Mouse (Mus musculus) hindbrain, embryonic 11.5 days (tissue): ENCODE results near the gene Aff3. TPM values are rescaled to one million over a fixed set of nuclear protein-coding genes. Genes with fewer than 3 reads are reported as not detected.

Source experiments
- ATAC-seq: fragments of 200-750 bp; cut with Nextera tagmentation; 2 replicates; pipeline ENCODE4 v1.8.0; 2017; ENCODE audit warnings: mild to moderate bottlenecking, moderate TSS enrichment, moderate library complexity; ENCODE audit not compliant: low FRiP score
- DNase-seq: peaks from one replicate; pipeline ENCODE4 v3.0.0-alpha.2; 2015; ENCODE audit warnings: low spot score
- H3K27ac ChIP-seq: fragments of 300-500 bp; sonication (generic); 2 replicates; pipeline ENCODE4 v1.5.1; 2014; ENCODE audit warnings: mild to moderate bottlenecking, low read depth, low read length
- H3K27me3 ChIP-seq: fragments of 300-500 bp; sonication (generic); 2 replicates; pipeline ENCODE4 v1.6.1; 2014; ENCODE audit warnings: mild to moderate bottlenecking, low read length, moderate library complexity, mixed read lengths; ENCODE audit not compliant: control insufficient read depth, insufficient read depth
- H3K36me3 ChIP-seq: fragments of 300-500 bp; sonication (generic); 2 replicates; pipeline ENCODE4 v1.6.1; 2014; ENCODE audit warnings: mild to moderate bottlenecking, low read length, moderate library complexity, mixed read lengths; ENCODE audit not compliant: control insufficient read depth, insufficient read depth
- H3K4me1 ChIP-seq: fragments of 300-500 bp; sonication (generic); replicated peaks from 2 replicates; pipeline ENCODE4 v1.6.1; 2014; ENCODE audit warnings: low read length, mixed read lengths; ENCODE audit not compliant: control insufficient read depth, insufficient read depth
- H3K4me2 ChIP-seq: fragments of 300-500 bp; sonication (generic); replicated peaks from 2 replicates; pipeline ENCODE4 v1.6.1; 2014; ENCODE audit warnings: mild to moderate bottlenecking, low read depth, low read length
- H3K4me3 ChIP-seq: fragments of 300-500 bp; sonication (generic); 2 replicates; pipeline ENCODE4 v1.5.1; 2014; ENCODE audit warnings: low read depth, low read length
- H3K9ac ChIP-seq: fragments of 300-500 bp; sonication (generic); 2 replicates; pipeline ENCODE4 v1.6.1; 2014; ENCODE audit warnings: low read depth, low read length
- H3K9me3 ChIP-seq: fragments of 300-500 bp; sonication (generic); 2 replicates; pipeline ENCODE4 v1.6.1; 2016; ENCODE audit warnings: low read length; ENCODE audit not compliant: control insufficient read depth
- WGBS: fragments of 180-500 bp; shearing (Covaris S2); extraction: QIAGEN DNeasy Blood & Tissue Kit; methylation state at CpG from one replicate; pipeline ENCODE4 v1.1.7; 2014; 5-methylcytosine and 5-hydroxymethylcytosine counted together
- polyA plus RNA-seq: library from polyadenylated mRNA; unstranded; fragments of >200 nt; fragmentation: Nextera tagmentation; extraction: Ambion mirVana; gene quantifications from 2 replicates; pipeline ENCODE4 v1.2.1, GENCODE M21; 2014

Aff3 gene
- polyA plus RNA-seq, 1 experiment from 2014 or later: 19.7 TPM

- DNase-seq: no peak
- ATAC-seq: no peak
- no peak overlapping the region for H3K4me3 ChIP-seq
- WGBS: 72% methylated on average over 5 of the region's 5 CpGs
- H3K27ac ChIP-seq: no peak overlapping the region
- H3K9ac ChIP-seq: no peak overlapping the region
- no peaks in the 10 kb centered on the region for H3K27me3 ChIP-seq
- H3K4me2 ChIP-seq: no peak overlapping the region
- no peaks in the 10 kb centered on the region for H3K9me3 ChIP-seq
- H3K36me3 ChIP-seq: no peaks in the 10 kb centered on the region
- H3K4me1 ChIP-seq: no peaks in the 10 kb centered on the region
These were observed 25.1 kb downstream of the Aff3 start for GRCm38 (mm10) chr1:38639669-38640068.

DNA sequence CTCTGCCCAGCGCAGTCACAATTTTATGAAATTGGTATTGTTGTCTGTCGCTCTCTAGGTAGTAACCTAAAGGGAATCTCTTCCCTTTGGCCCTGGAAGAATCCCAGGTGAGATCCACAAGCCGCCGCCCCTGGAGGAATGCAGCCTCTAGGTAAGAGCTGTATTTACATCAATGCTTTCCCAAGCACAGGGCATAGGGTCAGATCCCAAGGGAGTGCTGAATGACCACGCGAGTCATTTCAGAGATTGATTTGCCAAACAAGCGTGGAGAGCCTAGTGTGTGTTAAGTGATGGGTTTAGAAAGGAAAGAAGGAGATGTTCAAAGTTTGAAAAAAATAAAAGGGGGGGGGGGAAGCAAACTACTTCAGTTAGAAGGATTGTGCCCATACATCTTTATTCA, 29.2 kb downstream of the Aff3 start:
- H3K4me3 ChIP-seq: no peak overlapping the region
- H3K27me3 ChIP-seq: no peaks in the 10 kb centered on the region
- no peaks in the 10 kb centered on the region for H3K36me3 ChIP-seq
- no peak overlapping the region for H3K4me2 ChIP-seq
- H3K27ac ChIP-seq: no peak overlapping the region
- DNase-seq (peak; percentile 43), ATAC-seq (no peak)
- H3K9me3 ChIP-seq: no peaks in the 10 kb centered on the region
- 35% methylated on average over 7 of the region's 7 CpGs for WGBS
- peaks cover 6% of the 10 kb centered on the region for H3K4me1 ChIP-seq
- H3K9ac ChIP-seq: no peak overlapping the region

DNA sequence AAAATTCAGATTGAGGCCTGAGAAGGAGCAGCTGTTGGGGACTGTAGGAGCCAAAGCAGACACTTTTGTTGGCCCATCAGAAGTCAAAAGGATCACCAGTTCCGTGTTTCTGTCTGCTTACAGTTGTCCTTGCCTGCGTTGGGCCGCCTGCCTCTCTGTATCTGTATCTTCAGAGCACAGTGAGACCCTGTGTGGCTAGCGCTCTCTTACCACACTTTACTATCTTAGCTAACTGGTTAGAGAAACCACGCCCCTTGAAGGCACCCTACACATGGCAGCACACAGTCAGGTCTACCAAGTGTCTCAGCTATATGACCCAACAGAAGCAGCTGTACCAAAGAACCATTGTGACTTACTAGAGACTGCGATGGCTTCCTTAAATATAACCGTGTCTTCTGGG, 30.7 kb downstream of the Aff3 start:
- Histone ChIP-seq H3K9ac (no peak overlapping the region), H3K9me3 (no peaks in the 10 kb centered on the region), H3K4me2 (no peak overlapping the region), H3K27me3 (no peaks in the 10 kb centered on the region), H3K4me3 (no peak overlapping the region), H3K27ac (no peak overlapping the region), H3K4me1 (peaks cover 6% of the 10 kb centered on the region), H3K36me3 (no peaks in the 10 kb centered on the region)
- WGBS: 91% methylated on average over 7 of the region's 7 CpGs
- DNase-seq (no peak), ATAC-seq (no peak)

DNA sequence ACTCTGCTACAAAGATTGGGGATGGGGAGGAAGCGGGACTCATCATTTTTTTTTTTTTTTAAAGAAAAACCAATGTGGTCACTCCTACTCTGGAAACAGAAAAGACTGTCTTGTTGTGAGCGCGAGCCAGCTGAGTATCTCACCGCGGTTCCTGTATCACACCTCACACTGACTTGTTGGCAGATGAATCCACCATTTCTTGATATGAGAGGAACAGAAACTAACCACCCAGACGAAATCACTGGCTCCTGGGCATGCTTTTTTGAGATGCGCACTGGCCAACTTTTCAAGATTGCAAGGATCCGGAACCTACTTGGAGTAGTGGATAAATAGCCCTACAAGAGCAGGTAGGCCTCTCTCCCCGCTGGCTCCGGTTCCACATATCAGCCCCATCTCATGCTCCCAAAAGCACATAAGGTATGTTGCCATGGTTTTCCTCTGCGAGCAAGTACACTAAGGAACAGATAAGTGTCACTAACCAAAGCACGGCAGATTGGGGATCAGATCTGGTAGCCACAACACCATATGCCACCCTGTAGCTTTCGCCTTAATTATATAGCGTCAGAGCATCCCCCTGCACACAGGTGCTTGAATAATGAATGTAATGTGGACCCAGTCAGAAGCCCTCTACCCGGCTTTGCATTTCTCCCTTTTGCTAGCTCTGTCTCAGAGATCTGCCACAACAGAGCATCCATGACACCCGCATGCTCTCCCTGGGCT, 32.1 kb downstream of the Aff3 start:
- no peak overlapping the region for H3K4me3 ChIP-seq
- H3K27me3 ChIP-seq: no peaks in the 10 kb centered on the region
- no peak overlapping the region for H3K4me2 ChIP-seq
- H3K9ac ChIP-seq: no peak overlapping the region
- ATAC-seq: no peak
- DNase-seq: no peak
- H3K9me3 ChIP-seq: no peaks in the 10 kb centered on the region
- no peaks in the 10 kb centered on the region for H3K36me3 ChIP-seq
- H3K4me1 ChIP-seq: peaks cover 14% of the 10 kb centered on the region
- no peak overlapping the region for H3K27ac ChIP-seq
- WGBS: 71% methylated on average over 16 of the region's 16 CpGs

DNA sequence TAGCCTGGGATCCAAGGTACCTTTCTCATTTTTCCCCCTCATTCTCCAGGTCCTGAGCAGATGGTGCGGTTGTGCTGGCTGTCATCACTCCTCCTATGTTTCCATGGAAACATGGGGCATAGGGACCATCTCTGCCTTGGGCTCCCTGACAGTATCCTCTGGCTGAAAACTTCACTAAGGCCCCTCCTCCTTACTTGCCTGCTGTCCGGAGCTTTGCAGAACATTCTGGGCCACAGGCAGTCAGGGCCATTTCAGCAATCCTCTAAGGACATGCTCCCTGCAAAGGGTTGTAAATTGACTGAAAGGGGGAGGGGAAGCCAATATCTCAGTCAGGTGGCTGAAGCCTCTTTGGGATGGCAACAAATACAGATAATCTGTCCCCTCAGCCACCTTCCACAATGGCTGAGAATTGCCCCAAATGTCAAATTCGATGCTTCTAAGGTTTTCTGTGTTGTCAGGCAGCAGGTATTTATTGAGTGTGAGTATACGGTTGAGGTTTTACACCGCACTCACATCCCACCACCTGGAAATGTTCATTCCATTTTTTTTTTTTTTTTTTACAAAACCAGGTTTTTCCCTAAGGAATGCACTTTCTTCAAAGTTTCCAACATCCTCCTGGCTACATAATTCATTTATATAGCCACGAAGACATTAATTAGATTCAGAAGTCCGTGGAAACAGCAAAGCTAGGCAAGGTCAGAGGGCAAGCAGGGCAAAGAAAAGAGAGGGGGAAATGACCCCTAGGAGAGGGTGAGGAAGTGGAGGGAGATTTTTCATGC, 33.1 kb downstream of the Aff3 start:
- Histone ChIP-seq H3K27ac (0 out of 2 replicates have a peak overlapping the region, but pooled peaks have one; percentile 6), H3K9ac (no peak overlapping the region), H3K4me1 (peaks cover 14% of the 10 kb centered on the region), H3K9me3 (no peaks in the 10 kb centered on the region), H3K27me3 (no peaks in the 10 kb centered on the region), H3K4me3 (no peak overlapping the region), H3K4me2 (no peak overlapping the region), H3K36me3 (no peaks in the 10 kb centered on the region)
- WGBS: 23% methylated on average over 7 of the region's 7 CpGs
- peak; percentile 42 for DNase-seq
- ATAC-seq: no peak

DNA sequence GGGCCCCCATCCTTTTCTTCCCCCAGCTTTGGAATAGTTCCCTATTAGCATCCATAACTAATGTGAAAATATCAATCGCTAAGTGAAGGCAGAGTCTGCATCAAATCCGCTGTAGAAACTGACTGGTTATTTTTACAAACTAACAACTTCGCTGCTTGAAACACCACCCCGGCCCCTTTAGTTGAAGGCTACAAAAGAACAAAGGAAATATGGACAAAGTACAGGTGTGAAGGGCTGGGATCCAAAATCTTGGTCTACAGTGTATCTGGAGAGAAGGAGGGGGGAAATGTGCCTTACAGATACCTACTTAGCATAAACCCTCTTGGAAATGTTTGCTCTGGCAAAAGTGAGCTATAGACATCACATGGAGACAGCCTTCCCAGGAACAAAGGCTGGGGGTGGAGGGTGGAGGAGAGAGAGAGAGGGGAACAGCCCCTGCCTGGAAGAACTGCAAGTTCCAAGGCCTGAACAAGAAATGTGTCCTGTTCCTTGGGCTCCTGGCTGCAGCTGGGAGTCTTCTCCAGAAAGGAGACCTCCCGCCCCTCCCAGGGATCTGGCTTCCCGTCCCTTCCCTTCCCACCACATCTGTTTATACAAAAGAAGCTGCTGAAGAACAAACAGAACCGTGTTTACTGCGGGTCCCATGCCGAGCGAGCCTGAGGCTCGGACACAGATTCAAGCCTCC, 35.7 kb downstream of the Aff3 start:
- H3K4me2 ChIP-seq: no peak overlapping the region
- H3K27me3 ChIP-seq: no peaks in the 10 kb centered on the region
- no peaks in the 10 kb centered on the region for H3K36me3 ChIP-seq
- 16% methylated on average over 11 of the region's 11 CpGs for WGBS
- H3K27ac ChIP-seq: peak overlapping the region; percentile 98
- no peak overlapping the region for H3K4me3 ChIP-seq
- no peak for ATAC-seq
- H3K4me1 ChIP-seq: peaks cover 14% of the 10 kb centered on the region
- peak overlapping the region; percentile 15; the same call in 1 of the 2 replicates for H3K9ac ChIP-seq
- no peaks in the 10 kb centered on the region for H3K9me3 ChIP-seq
- peak; percentile 60 for DNase-seq

- Histone ChIP-seq H3K27me3 (no peaks in the 10 kb centered on the region), H3K4me1 (peaks cover 14% of the 10 kb centered on the region), H3K9ac (peak overlapping the region; percentile 92), H3K4me2 (peak overlapping the region; percentile 78), H3K9me3 (no peaks in the 10 kb centered on the region), H3K36me3 (no peaks in the 10 kb centered on the region), H3K27ac (peak overlapping the region; percentile 98), H3K4me3 (peak overlapping the region; percentile 93; the same call in 1 of the 2 replicates)
- peak; percentile 47 for ATAC-seq
- DNase-seq: peak; percentile 62
- WGBS: 12% methylated on average over 8 of the region's 8 CpGs
These were observed 36.3 kb downstream of the Aff3 start for GRCm38 (mm10) chr1:38628426-38628825.

GRCm38 (mm10) chr1:38627683-38628361, 36.9 kb downstream of the Aff3 start:
- Histone ChIP-seq H3K9ac (peak overlapping the region; percentile 92), H3K36me3 (no peaks in the 10 kb centered on the region), H3K4me1 (peaks cover 14% of the 10 kb centered on the region), H3K27me3 (no peaks in the 10 kb centered on the region), H3K9me3 (no peaks in the 10 kb centered on the region), H3K4me3 (peak overlapping the region; percentile 93), H3K4me2 (peak overlapping the region; percentile 78), H3K27ac (peak overlapping the region; percentile 98)
- under 1% methylated on average over 41 of the region's 42 CpGs for WGBS
- peak; percentile 78 for ATAC-seq
- DNase-seq: peak; percentile 78
